Mouse (Mus musculus) heart, adult 8-10 months (tissue): ENCODE data around the gene Miga1. TPM values are rescaled to one million over a fixed set of nuclear protein-coding genes. Genes with fewer than 3 reads are reported as not detected.

ENCODE experiments used
- DNase-seq: peaks from one replicate; pipeline ENCODE4 v3.0.0; 2022; ENCODE audit warnings: low spot score
- total RNA-seq, 4 experiments: library from RNA; stranded (reverse); gene quantifications; 2 replicates each; pipeline ENCODE4 v1.2.4; 2022

Miga1 gene
- 10 to 100 TPM; 10.4 to 15.8 (median 10.9) TPM for total RNA-seq

- peak; percentile 41 for DNase-seq
These were observed at the start of gene Miga1 for GRCm38 (mm10) chr3:152339862-152340557. TSS of gene Miga1 (minus strand) at chr3:152340407.

- DNase-seq = no peak
These were observed 43.9 kb upstream of the Miga1 start for GRCm38 (mm10) chr3:152384106-152384505.

- DNase-seq = no peak
These were observed 35.9 kb upstream of the Miga1 start for GRCm38 (mm10) chr3:152376063-152376462.

- no peak for DNase-seq
These were observed 24.0 kb upstream of the Miga1 start for GRCm38 (mm10) chr3:152364181-152364580.

GRCm38 (mm10) chr3:152359151-152359550, 18.9 kb upstream of the Miga1 start:
- no peak for DNase-seq

- no peak for DNase-seq
These were observed 16.5 kb upstream of the Miga1 start for GRCm38 (mm10) chr3:152356751-152357150.

GRCm38 (mm10) chr3:152355361-152355760, 15.2 kb upstream of the Miga1 start:
- DNase-seq = no peak

GRCm38 (mm10) chr3:152353434-152354177, 13.4 kb upstream of the Miga1 start:
- DNase-seq = no peak

- no peak for DNase-seq
These were observed 12.1 kb upstream of the Miga1 start for GRCm38 (mm10) chr3:152352289-152352688.

- no peak for DNase-seq
These were observed 10.8 kb upstream of the Miga1 start for GRCm38 (mm10) chr3:152350966-152351365.

- DNase-seq = no peak
These were observed 10.2 kb upstream of the Miga1 start for GRCm38 (mm10) chr3:152350431-152350830.

GRCm38 (mm10) chr3:152348011-152348830, 8.0 kb upstream of the Miga1 start:
- no peak for DNase-seq

- DNase-seq = no peak
These were observed 7.0 kb upstream of the Miga1 start for GRCm38 (mm10) chr3:152347227-152347626.

GRCm38 (mm10) chr3:152346633-152347141, 6.5 kb upstream of the Miga1 start:
- peak; percentile 22 for DNase-seq

GRCm38 (mm10) chr3:152345732-152346632, 5.8 kb upstream of the Miga1 start, which contains the start of gene Usp33:
TSS of gene Usp33 (plus strand) at chr3:152346478.
- DNase-seq = peak; percentile 90

- DNase-seq = no peak
These were observed 2.8 kb upstream of the Miga1 start for GRCm38 (mm10) chr3:152342961-152343517.

- DNase-seq = no peak
These were observed 4.1 kb downstream of the Miga1 start for GRCm38 (mm10) chr3:152336085-152336484.

GRCm38 (mm10) chr3:152333641-152334040, 6.6 kb downstream of the Miga1 start:
- no peak for DNase-seq

- no peak for DNase-seq
These were observed 7.5 kb downstream of the Miga1 start for GRCm38 (mm10) chr3:152332545-152333300.

GRCm38 (mm10) chr3:152332104-152332503, 8.1 kb downstream of the Miga1 start:
- DNase-seq = no peak
